Mouse (Mus musculus) C3H10T1/2 (cell line): ENCODE measurements around the gene Gm4871. TPM values are rescaled to one million over a fixed set of nuclear protein-coding genes. Genes with fewer than 3 reads are reported as not detected.

Source experiments
- polyA plus RNA-seq, 2 experiments: library from polyadenylated mRNA; unstranded; fragments of >200 nt; fragmentation: generic; extraction: Trizol; gene quantifications; one replicate each; pipeline ENCODE4 v1.2.1; 2012; ENCODE audit warnings: missing spikeins in 2 of 2

The Gm4871 gene
- polyA plus RNA-seq, result not detected

GRCm38 (mm10) chr5:145032391-145032790 lies at the start of gene Gm4871:
Gene Gm4871 (minus strand): TSS chr5:145032754.

GRCm38 (mm10) chr5:145042690-145043089 lies 10.1 kb upstream of the Gm4871 start, which contains the start of gene 1700018F24Rik:
Gene 1700018F24Rik (plus strand): TSS chr5:145042990.

Other genes with a start within 250 kb of the Gm4871 start
- 10 to 100 TPM; 11.1 to 21.7 TPM for gene Smurf1, start 66.9 kb downstream of the Gm4871 start, polyA plus RNA-seq
- gene 1700018F24Rik, start 10.2 kb upstream of the Gm4871 start, polyA plus RNA-seq, result not detected
- gene Arpc1a, start 51.1 kb upstream of the Gm4871 start, polyA plus RNA-seq, result 100 to 1,000 TPM in 1 of 2 experiments, 10 to 100 TPM in 1; 82.0 to 163 TPM
- not detected for gene Kpna7, start 51.3 kb upstream of the Gm4871 start, polyA plus RNA-seq
- 100 to 1,000 TPM; 214 to 895 TPM for gene Arpc1b, start 81.5 kb upstream of the Gm4871 start, polyA plus RNA-seq
- 10 to 100 TPM; 75.8 to 82.1 TPM for gene Pdap1, start 107.5 kb upstream of the Gm4871 start, polyA plus RNA-seq
- 100 to 1,000 TPM in 1 of 2 experiments, 10 to 100 TPM in 1; 55.8 to 115 TPM for gene Bud31, start 107.6 kb upstream of the Gm4871 start, polyA plus RNA-seq
- gene Ptcd1, start 134.4 kb upstream of the Gm4871 start, polyA plus RNA-seq, result 10 to 100 TPM in 1 of 2 experiments, 1 to 10 TPM in 1; 7.3 to 15.8 TPM
- gene Cpsf4, start 134.5 kb upstream of the Gm4871 start, polyA plus RNA-seq, result 10 to 100 TPM; 21.5 to 26.2 TPM
- 100 to 1,000 TPM; 548 to 746 TPM for gene Atp5j2, start 159.3 kb upstream of the Gm4871 start, polyA plus RNA-seq
- gene Zkscan14, start 169.1 kb upstream of the Gm4871 start, polyA plus RNA-seq, result 1 to 10 TPM; 2.4 to 8.2 TPM
- gene Zkscan5, start 171.8 kb upstream of the Gm4871 start, polyA plus RNA-seq, result 1 to 10 TPM; 1.1 to 8.7 TPM
- 1 to 10 TPM; 1.3 to 5.5 TPM for gene Zfp655, start 199.0 kb upstream of the Gm4871 start, polyA plus RNA-seq
- 10 to 100 TPM in 1 of 2 experiments, 1 to 10 TPM in 1; 2.1 to 11.1 TPM for gene Zscan25, start 247.7 kb upstream of the Gm4871 start, polyA plus RNA-seq